Mouse (Mus musculus) monocyte, adult 2 months (primary cell): ENCODE measurements around the gene Atp1b1.

Experiments
- DNase-seq, 2 experiments: peaks; one replicate each; pipeline ENCODE4 v3.0.0; 2022; ENCODE audit warnings: low spot score in 2 of 2, low read depth in 1 of 2

Atp1b1 gene

DNA sequence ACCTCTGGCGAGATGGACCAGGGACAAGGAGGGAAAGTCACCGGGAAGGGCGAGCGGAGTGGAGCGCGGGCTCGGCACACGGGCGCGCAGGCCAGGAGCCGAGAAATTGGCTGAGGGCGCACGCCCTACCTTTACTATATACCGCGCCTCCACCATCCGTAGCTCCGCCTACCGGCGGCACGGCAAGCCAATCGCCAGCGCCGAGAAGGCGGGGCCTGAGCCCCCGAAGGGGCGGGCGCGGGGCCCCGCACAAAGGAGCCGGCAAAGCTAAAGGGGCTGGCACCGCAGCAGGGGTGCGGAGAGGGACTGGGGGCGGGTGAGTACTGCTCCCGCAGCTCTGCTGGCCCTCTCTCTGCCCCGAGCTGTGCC lies at the start of gene Atp1b1:
TSS of gene Atp1b1 (minus strand) at position 111 of the 369 bp plus-strand sequence.
- DNase-seq = peak in 1 of 2 experiments; percentile 10

DNA sequence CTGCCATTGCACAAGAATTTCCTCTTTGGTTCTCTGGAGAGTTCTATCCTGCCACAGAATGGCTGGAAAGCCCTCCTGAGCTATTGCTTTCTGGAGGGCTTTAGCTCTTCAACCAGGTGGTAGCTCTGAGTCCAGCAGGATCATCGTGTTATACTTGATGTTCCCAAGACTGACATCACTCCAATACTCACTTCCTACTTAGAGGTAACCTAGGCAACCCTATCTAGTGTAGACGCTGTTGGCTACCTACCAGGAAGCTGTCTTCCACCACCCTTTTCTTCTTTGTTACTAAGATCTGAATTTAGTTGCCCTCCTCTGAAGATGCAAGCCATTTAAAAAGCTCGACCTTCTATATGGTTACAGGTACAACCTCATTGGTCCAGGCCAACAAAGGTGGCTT lies 46.9 kb upstream of the Atp1b1 start:
- no peak for DNase-seq

DNA sequence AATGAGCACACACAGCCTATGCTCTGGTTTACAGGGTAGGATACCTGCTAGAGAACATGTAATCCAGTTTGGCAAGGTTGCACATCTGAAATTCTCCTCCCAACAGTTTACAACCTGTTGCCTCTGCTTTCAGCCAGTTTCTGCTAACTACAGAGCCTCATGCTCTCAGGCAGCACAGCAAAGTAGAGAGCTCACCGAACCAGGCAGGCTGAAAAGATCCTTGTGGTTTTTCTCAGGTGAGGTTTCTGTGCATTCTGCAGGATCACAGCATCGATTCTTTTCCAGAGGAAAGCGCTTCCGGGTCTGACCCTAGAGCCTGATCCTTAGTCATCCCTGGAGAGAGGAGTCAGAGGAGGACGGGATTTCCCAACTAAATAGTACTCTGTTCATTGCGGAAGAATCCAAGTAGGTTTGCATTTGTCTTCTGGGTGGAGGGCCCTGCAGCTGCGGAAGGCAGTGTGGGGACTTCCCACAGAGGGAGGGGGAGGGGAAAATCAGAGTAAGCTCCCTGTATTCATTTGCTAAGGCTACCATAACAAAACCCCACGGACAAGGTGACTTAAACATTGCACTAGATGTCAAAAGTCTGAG lies 45.1 kb upstream of the Atp1b1 start:
- DNase-seq = no peak

DNA sequence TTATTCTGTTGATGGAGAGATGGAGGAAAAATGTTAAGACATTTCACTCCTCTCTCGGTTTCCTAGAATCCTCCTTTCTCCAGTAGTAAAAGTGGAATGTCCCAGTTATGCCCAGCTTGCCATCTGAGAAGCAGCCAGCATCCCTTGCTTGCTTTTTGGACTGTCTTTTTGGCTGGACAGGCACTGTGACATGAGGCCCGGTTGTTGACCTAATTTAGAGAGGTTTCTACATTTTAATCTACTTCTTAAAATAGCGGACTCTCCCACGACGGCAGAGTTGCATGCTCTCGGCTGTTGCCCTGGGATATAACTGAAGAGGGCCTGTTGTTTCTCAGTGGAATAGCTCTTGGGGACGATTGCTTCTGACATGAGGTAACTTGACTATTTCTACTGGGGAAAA lies 44.1 kb upstream of the Atp1b1 start:
- DNase-seq = no peak

DNA sequence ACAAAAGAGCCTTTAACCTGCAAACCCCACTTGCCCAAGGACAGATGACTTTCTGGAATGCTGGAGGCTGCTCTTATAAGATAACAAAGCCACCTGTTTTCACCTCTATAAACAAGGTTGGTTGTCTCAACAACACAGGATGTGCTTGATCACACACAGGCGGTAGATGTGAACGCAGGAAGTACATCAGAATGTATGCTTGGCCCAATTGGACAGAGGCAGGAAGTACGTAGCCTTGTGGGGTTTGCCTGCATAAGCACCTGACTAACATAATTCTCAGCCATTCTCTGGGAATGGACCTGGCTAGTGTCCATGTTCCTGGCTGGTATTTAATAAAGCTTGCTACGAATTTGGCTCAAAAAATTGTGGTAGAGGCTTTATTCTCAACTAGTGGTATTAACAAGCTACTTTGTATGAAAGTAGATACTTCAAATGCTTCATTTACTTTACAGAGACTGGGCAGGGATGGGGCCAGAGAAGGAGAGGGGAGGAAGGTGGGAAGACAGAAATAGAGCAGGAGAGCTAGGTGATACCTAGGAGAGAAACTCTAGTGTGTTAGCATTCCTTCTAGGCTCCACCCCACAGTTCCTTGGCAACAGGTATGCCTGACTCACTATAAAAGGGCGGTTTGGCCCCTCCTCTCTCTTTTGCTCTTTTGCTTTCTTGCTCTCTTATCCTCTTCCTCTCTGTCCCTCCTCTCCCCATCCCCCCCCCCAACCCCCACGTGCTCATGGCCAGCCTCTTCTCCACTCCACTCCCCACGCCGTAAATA lies 36.8 kb upstream of the Atp1b1 start:
- no peak for DNase-seq

DNA sequence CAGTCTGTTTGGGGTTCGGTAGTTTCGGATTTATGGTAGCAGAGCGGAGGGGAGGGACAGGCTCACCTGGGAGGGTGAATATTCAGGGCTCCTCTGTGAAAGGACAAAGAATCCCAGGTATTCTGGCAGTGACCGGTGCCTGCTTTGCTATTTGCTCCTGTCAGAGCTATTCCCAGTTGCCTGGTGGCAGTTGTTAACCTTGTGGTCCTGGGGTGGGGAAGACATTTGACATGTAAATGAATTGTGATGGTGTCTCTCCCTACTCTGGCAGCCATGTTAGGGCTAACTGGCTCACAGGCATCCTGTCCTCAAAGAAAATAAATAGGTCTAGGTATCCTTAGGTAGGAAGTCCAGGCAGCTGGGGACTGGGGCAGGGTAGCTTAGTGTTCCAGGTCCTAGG lies 36.1 kb upstream of the Atp1b1 start:
- no peak for DNase-seq

DNA sequence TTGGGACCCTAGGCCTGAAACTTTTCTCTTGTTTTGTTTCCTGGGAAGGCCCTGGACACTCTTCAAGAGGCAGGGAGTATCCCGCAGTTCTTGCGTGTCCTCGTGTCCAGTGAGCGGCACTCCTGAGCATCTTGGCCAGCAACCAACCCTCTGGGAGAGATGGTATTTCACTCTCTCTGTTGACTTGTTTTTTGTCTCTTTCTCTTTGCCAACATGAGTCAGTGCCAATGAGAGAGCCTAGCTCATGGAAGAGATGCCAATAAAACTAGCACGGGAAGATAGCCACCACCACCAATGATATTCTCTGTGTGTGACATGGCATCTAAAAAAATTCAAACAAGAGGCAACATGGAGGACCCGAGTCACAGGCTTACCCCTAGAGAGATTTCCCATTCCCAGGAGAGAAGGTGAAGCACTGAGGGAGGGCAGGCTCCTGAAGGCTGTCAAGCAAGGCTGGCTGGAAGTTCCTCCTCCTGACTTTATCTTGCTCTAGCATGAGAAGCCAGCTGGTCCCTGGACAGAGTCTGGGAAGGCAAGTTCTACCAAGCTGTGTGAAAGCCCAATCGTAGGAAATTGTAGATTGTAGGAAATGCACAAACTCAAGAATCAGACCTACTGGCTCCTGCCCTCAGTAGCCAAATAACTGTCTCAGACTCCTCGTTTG lies 35.0 kb upstream of the Atp1b1 start:
- no peak for DNase-seq

DNA sequence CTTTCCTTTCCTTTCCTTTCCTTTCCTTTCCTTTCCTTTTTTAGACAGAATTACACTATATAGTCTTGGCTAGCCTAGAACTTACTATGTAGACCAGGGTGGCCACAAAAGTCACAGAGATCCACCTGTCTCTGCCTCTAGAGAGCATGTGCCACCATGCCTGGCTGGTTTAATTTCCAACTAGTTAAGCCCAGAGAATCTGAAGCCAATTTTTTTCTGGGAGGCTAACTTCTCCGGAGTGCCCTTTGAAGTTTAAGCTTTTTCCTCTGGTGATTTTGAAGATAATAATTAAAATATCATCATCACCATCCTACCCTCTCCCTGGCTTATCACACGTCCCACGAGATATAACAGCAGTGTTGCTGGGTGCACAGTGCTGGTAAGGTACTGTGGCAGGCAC lies 34.3 kb upstream of the Atp1b1 start:
- no peak for DNase-seq

DNA sequence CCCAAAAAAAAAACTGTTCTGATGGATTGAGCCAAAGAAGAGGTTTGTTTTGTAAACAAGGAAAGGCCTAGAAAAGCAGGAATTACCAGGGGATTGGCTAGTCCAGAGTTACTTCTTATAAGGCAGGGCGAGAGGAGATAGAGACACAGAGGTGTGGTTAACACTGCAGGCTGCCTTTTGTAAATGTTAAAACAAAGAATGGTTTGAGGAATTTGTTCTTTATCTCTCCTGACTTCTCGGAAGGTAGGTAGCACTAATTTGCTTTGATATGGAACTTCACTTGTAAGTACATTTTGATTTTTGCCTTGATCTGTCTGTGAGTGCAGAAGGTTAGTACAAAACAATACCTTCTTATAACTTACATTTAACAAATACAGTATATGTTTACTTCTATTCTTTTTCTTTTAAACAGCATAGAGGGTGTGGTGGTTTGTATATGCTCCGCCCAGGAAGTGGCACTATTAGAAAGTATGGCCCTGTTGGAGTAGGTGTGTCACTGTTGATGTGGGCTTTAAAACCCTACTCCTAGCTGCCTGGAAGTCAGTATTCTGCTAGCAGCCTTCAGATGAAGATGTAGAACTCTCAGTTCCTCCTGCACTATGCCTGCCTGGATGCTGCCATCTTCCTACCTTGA lies 31.9 kb upstream of the Atp1b1 start:
- no peak for DNase-seq

DNA sequence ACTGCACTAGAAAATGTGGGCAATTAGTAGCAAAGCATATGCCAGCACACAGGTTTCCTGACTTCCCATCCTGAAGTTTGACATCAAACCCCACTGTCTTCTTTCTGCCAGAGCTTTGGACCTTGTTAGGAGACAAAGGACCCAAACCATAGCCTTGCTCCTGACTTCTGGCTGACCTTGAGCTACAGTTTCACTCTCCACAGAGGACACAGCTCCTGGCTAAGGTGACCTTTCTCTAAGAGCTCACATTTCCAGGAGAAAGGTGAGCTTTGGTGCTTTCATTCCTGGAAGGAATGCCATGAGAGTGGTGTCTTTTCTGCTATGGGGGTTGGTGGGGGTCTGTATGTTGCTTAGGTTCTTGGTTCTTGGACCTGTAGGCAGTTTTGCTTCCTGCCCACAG lies 25.6 kb upstream of the Atp1b1 start:
- no peak for DNase-seq

DNA sequence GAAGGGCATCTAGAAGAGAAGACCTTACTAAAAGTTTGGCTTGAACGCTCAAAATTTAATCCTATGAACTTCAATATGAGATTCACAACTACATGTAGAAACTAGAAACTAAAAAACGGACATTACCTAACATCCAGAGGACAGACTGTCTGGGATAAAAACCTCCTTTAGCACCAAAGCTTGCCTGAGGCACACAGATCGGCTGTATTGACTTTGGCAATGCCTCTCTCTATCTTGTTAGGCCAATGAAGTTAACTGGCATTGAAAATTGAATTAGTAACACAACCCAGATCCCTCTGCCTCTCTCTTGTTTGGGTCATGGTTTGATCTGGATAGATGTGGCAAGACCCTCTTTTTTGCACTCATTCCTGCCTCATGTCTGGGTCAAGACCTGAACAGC lies 24.7 kb upstream of the Atp1b1 start:
- no peak for DNase-seq

DNA sequence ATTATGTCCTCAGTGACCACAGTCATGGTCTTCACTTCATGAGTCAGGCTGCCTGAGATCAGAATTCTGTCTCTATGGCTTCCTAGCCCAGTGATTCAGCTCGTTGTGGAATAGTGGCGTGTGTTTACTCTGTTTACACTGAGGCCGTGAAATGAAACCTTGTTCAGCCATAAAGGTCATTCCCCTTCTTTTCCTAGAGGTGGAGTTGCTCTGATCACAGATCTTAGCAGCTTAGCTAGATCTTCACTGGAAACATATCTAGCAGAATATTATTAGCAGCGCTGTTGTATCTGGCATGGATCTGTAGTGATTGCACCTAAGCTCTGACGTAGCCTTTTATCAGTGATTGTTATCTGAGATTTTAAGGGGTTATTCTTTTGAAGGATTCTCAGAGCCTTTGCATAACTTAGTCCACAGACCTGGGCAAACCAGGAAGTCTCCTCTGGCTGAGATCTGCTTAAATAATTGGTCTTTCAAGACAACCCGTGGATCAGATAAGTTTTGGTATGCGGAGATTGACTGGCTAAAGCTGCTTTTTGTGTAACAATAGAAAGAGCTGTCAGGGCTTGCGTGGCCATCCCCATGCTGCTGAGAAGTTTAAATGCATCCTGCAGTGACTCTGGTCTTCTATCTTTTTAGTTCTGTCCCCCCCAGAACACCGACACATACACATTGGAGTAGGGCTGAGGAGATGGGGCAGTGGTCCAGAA lies 23.6 kb upstream of the Atp1b1 start:
- no peak for DNase-seq

DNA sequence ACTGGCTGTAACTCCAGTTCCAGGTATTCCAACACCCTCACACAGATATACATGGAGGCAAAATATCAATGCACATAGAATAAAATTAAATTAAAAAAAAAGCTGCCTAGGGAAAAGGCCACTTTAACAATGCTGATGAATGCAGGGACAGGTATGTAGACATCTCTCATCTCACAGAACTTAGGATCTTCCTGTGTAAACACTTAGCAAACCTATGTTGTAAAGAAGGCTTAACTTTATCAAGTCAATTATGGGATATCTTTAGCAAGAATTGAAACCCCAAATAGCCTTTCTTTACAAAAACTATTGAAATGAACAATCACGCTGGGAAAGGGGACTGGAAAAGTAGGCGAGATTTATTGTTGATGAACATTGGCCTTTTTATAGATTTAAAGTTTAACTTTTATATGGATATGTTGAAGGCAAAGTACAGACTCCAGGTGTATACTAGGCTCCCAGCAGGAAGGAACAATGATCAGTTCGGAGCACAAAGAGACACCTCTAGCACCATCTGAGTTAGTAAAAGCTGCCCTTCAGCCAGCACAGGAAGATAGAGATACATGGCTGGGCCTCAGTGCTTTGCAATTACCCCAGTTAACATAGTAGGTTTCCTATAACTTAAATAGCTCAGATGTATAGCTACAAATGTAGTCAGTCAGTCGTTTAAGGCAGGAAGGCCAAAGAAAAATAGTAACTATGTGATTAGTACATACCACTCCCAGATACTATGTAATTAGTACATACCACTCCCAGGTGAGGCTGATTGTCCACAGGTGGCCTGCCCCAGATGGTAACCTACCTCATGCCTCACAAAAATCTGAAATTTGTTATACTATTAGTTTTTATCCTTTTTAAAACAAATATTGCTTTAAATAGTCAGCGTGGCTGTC lies 22.8 kb upstream of the Atp1b1 start:
- DNase-seq = no peak

DNA sequence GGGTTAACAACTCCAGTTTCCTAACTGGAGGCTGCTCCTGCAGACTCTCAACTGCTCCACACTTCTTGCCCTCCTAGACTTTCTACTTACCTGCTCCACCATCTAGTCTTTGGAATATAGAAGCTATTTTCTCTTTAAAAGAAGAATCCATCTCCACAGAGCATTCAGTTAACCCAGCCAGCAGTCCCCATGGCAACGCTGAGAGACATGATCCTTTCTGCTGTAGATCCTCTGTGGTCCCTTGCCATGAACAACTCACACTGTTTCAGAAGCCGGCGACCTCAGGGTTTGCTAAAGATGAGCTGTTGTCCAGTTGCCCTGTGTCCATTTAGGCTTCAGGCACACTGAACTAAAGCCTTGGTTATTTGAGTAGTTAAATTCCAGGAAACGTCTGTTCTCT lies 17.7 kb upstream of the Atp1b1 start:
- no peak for DNase-seq

DNA sequence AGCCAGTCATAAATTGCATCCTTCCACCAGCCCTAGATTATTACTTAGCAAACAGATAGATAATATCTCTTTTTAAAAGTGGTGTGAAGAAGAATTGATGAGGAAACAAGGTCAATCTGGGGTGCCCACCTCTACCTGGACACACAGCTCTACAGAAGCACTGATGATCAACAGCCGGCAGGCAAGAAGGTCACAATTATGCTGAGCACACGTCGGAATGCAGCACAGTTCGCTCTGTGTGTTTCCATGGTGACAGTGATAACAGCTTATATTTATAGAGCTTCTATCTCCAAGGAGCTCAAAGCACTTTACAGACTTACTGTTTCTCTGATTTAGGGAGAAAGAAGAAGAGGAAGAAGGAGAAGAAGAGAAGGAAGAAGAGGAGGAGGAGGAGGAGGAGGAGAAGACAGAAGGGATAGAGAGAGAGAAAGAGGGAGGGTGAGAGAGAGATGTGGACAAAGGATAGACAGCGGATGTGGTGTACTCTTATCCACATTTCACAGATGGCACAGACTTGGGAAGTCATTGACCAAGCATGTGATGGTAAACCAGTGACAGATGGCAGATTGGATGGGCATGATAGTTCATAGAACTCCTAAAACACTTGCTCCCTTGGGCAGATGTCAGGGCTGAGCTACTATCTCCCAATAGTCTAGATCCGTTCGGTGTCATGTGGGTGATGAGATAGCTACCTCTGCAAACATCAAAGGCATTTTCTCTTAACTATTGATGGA lies 16.8 kb upstream of the Atp1b1 start:
- no peak for DNase-seq

DNA sequence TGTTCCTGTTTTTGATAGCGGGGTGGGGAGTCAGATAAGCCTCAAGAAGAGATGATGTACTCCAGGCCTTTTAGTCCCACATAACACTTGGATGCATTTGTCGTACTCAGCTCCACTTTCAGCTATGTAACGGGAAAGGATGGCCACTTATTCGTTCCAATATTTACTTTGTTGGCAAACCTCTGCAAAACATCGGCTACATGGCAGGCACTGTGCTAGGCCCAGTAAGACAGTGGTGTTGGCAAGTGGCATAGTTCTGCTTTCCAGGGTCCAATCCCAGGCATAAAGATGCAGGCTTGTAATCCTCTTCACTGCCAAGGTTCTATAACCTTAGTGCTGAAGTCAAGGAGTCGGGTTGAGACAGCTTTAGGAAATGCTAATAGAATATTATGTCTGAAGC lies 16.2 kb upstream of the Atp1b1 start:
- DNase-seq = no peak

DNA sequence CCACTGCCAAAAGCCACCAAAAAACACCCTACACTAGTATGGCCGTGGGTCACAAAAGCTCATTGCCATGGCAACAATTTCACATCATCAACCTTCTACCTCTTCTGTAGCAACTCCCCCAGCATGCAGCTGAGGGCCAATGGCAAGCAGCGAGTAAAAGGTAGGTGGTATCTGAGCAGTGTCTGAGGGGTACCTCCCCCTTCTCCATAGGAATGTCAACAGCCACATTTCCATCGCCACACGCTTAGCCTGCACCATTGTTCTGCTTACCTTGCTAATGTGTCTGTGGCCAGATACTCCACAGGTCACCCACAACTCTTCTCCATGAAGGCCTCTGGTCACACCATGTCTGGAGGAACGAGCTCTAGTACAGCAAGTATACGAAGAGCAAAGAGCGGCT lies 15.2 kb upstream of the Atp1b1 start:
- DNase-seq = no peak

DNA sequence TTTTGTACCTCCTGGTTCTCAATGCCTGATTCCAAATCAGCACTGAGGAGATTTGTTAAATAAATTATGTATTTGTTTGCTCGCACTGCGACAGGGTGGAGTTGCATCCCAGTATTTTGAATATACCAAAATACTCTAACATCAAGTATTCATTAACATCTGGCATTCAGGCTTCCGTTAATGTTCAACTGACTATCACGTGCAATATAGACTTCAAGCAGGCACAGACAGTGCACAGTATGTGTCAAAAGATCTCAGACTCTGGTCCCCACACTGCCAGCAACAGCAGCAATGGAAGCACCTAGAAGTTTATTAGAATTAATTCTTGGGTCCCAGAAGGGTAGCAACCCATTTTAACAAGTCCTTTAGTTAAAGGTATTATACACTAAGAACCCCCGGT lies 13.5 kb upstream of the Atp1b1 start:
- DNase-seq = no peak

DNA sequence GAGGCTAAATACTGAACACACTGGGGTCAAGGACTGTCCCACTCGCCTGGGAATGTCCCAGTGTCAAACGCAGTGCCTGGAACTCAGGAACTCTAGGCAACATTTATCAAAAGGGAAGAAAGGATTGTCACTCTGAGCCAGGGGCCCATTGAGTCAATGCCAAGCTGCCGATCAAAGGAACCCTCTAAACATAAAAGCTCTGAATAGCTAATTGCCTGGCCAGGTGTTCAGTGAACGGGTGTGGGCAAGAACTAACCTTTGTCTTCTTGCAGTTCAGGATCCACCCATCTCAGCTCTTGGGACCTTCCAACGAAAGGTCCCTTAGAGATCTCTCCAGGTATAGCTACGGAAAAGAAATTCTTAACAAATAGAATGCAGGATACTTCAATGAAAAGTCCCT lies 12.8 kb upstream of the Atp1b1 start:
- DNase-seq = no peak

DNA sequence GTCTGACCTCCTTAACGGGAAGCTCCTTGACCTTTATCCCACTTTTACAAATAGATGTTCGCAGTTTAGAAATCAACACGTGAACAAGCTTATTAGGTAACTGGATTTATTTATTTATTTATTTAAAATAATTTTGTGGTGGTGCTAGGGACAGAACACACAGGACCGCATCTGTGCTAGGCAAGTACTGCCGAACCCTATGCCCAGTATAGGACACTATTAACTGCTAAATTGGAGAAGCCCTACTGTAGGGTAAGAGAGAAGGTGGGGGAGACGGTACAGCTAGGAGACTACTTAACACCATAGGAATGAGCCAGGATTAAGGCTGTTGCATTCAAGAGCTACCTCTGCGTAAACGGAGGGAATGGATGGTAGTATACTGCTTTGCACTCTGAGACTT lies 10.2 kb upstream of the Atp1b1 start:
- DNase-seq = no peak
